Mouse (Mus musculus) heart, embryonic 15.5 days (tissue): ENCODE measurements at regions not wholly inside any gene's neighbourhood (a gene's known extent, or its start where the extent isn't known, plus 50 kb on each side); places are given as distances from the start of the nearest gene placed in this dataset.

Experiments
- ATAC-seq: fragments of 200-750 bp; cut with Nextera tagmentation; replicated peaks from 2 replicates; pipeline ENCODE4 v1.8.0; 2017; ENCODE audit warnings: low read depth, moderate TSS enrichment; ENCODE audit not compliant: insufficient number of reproducible peaks, insufficient read depth, low FRiP score
- H3K27ac ChIP-seq: fragments of 300-500 bp; sonication (generic); 2 replicates; pipeline ENCODE4 v1.5.1; 2015; ENCODE audit warnings: mild to moderate bottlenecking, inconsistent platforms
- H3K27me3 ChIP-seq: fragments of 300-500 bp; sonication (generic); 2 replicates; pipeline ENCODE4 v1.6.1; 2015; ENCODE audit warnings: inconsistent platforms
- H3K36me3 ChIP-seq: fragments of 300-500 bp; sonication (generic); 2 replicates; pipeline ENCODE4 v1.6.1; 2015; ENCODE audit warnings: mild to moderate bottlenecking, inconsistent platforms
- H3K4me1 ChIP-seq: fragments of 300-500 bp; sonication (generic); replicated peaks from 2 replicates; pipeline ENCODE4 v1.6.1; 2015; ENCODE audit warnings: inconsistent platforms
- H3K4me2 ChIP-seq: fragments of 300-500 bp; sonication (generic); 2 replicates; pipeline ENCODE4 v1.6.1; 2015; ENCODE audit warnings: inconsistent platforms, mild to moderate bottlenecking, moderate library complexity
- H3K4me3 ChIP-seq: fragments of 300-500 bp; sonication (generic); 2 replicates; pipeline ENCODE4 v1.5.1; 2015; ENCODE audit warnings: mild to moderate bottlenecking, inconsistent platforms
- H3K9ac ChIP-seq: fragments of 300-500 bp; sonication (generic); 2 replicates; pipeline ENCODE4 v1.6.1; 2015; ENCODE audit warnings: mild to moderate bottlenecking, inconsistent platforms
- H3K9me3 ChIP-seq: fragments of 300-500 bp; sonication (generic); replicated peaks from 2 replicates; pipeline ENCODE4 v1.6.1; 2016; ENCODE audit warnings: inconsistent platforms
- WGBS: fragments of 180-500 bp; shearing (Covaris S2); methylation state at CpG from one replicate; pipeline ENCODE4 v1.1.7; 2015; ENCODE audit warnings: mixed read lengths; 5-methylcytosine and 5-hydroxymethylcytosine counted together

DNA sequence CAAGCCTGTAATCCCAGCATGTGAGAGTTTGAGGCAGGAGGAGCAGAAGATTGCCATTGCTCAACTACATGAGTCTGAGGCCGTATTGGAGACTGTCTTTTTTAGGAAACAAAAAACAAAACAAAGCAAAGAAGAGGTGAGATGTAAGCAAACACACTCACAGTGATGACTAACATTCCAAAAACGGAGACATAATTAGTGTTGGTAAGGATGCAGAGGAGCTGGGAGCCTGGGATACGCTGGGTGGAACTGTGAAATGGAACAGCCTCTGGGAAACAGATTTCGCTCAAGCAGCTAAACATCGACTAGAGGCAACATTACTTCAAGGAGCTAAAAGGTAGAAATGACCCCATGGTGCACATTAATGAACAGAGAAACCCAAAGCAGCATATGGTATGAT is 68.3 kb upstream of the Lrig1 start:
- Histone ChIP-seq H3K4me1 (peaks cover 8% of the 10 kb centered on the region), H3K9me3 (no peaks in the 10 kb centered on the region), H3K27ac (no peak overlapping the region), H3K4me2 (no peak overlapping the region), H3K27me3 (peaks cover 4% of the 10 kb centered on the region; the same call in 1 of the 2 replicates), H3K36me3 (no peaks in the 10 kb centered on the region), H3K9ac (no peak overlapping the region), H3K4me3 (no peak overlapping the region)
- WGBS = 78% methylated on average over 5 of the region's 5 CpGs
- ATAC-seq = no peak

- 82% methylated on average over 6 of the region's 6 CpGs for WGBS
- no peak for ATAC-seq
Measured at GRCm38 (mm10) chr6:94765724-94766123, 65.8 kb upstream of the Lrig1 start.

GRCm38 (mm10) chr6:94761341-94761740 is 61.4 kb upstream of the Lrig1 start:
- 61% methylated on average over 6 of the region's 6 CpGs for WGBS
- H3K36me3 ChIP-seq = no peaks in the 10 kb centered on the region
- H3K4me3 ChIP-seq = no peak overlapping the region
- H3K9me3 ChIP-seq = no peaks in the 10 kb centered on the region
- H3K27me3 ChIP-seq = peaks cover 3% of the 10 kb centered on the region; the same call in 1 of the 2 replicates
- H3K4me1 ChIP-seq = no peaks in the 10 kb centered on the region; the same call in 1 of the 2 replicates
- ATAC-seq = no peak
- no peak overlapping the region for H3K4me2 ChIP-seq
- no peak overlapping the region for H3K27ac ChIP-seq
- H3K9ac ChIP-seq = no peak overlapping the region

More at GRCm38 (mm10) chr6:94765724-94766123, 65.8 kb upstream of the Lrig1 start:
- no peaks in the 10 kb centered on the region for H3K36me3 ChIP-seq
- H3K27ac ChIP-seq = no peak overlapping the region
- H3K4me1 ChIP-seq = no peaks in the 10 kb centered on the region; the same call in 1 of the 2 replicates
- no peak overlapping the region for H3K9ac ChIP-seq
- peaks cover 3% of the 10 kb centered on the region; the same call in 1 of the 2 replicates for H3K27me3 ChIP-seq
- H3K4me2 ChIP-seq = no peak overlapping the region
- no peak overlapping the region for H3K4me3 ChIP-seq
- H3K9me3 ChIP-seq = no peaks in the 10 kb centered on the region

DNA sequence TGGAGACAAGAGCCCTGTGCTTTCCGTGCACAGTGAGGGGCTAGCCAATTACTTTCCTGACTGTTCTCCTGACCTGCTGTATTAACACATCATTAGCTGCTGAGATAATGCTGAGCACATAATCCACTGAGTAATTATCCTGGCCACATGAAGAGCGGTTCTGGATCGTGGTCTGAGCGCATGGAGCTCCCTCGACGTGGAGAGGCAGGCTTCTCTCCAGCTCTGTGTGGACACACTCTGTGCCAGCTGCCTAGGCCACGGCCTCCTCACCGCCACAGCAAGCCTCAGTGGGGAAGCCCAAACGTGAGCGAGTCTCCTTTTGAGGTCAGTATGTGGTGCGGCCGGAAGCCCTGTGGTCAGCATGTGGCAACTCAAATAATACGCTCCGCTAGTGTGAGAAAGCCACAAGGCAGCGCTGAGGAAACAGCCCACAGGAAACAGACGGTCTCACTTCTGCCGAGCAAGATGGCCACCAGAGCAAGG is 60.7 kb upstream of the Lrig1 start:
- H3K4me1 ChIP-seq = no peaks in the 10 kb centered on the region; the same call in 1 of the 2 replicates
- H3K27me3 ChIP-seq = peaks cover 3% of the 10 kb centered on the region; the same call in 1 of the 2 replicates
- H3K27ac ChIP-seq = no peak overlapping the region
- 62% methylated on average over 17 of the region's 17 CpGs for WGBS
- no peak overlapping the region for H3K4me2 ChIP-seq
- no peak for ATAC-seq
- no peak overlapping the region for H3K9ac ChIP-seq
- H3K36me3 ChIP-seq = no peaks in the 10 kb centered on the region
- H3K4me3 ChIP-seq = no peak overlapping the region
- no peaks in the 10 kb centered on the region for H3K9me3 ChIP-seq

- 94% methylated on average over 1 of the region's 1 CpGs for WGBS
- ATAC-seq = no peak
Measured at GRCm38 (mm10) chr6:94759649-94760048, 59.7 kb upstream of the Lrig1 start.

GRCm38 (mm10) chr6:94756006-94756405 is 56.0 kb upstream of the Lrig1 start:
- Histone ChIP-seq H3K36me3 (no peaks in the 10 kb centered on the region), H3K4me2 (no peak overlapping the region), H3K27ac (no peak overlapping the region), H3K27me3 (no peaks in the 10 kb centered on the region; the same call in 1 of the 2 replicates), H3K9me3 (no peaks in the 10 kb centered on the region), H3K4me3 (no peak overlapping the region), H3K9ac (no peak overlapping the region), H3K4me1 (no peaks in the 10 kb centered on the region)
- WGBS = 78% methylated on average over 4 of the region's 4 CpGs
- ATAC-seq = no peak

More at GRCm38 (mm10) chr6:94759649-94760048, 59.7 kb upstream of the Lrig1 start:
- no peak overlapping the region for H3K4me3 ChIP-seq
- H3K4me2 ChIP-seq = no peak overlapping the region
- H3K27ac ChIP-seq = no peak overlapping the region
- no peaks in the 10 kb centered on the region; the same call in 1 of the 2 replicates for H3K4me1 ChIP-seq
- H3K36me3 ChIP-seq = no peaks in the 10 kb centered on the region
- H3K27me3 ChIP-seq = peaks cover 3% of the 10 kb centered on the region; the same call in 1 of the 2 replicates
- no peaks in the 10 kb centered on the region for H3K9me3 ChIP-seq
- H3K9ac ChIP-seq = no peak overlapping the region

- Histone ChIP-seq H3K27ac (no peak overlapping the region), H3K4me2 (no peak overlapping the region), H3K4me3 (no peak overlapping the region), H3K27me3 (no peaks in the 10 kb centered on the region; the same call in 1 of the 2 replicates), H3K9ac (no peak overlapping the region), H3K36me3 (no peaks in the 10 kb centered on the region), H3K9me3 (no peaks in the 10 kb centered on the region), H3K4me1 (no peaks in the 10 kb centered on the region)
- ATAC-seq = no peak
- 68% methylated on average over 13 of the region's 13 CpGs for WGBS
Measured at GRCm38 (mm10) chr6:94755297-94755831, 55.4 kb upstream of the Lrig1 start.

GRCm38 (mm10) chr6:94754522-94754921 is 54.6 kb upstream of the Lrig1 start:
- H3K9ac ChIP-seq = no peak overlapping the region
- no peak overlapping the region for H3K4me2 ChIP-seq
- WGBS = 91% methylated on average over 3 of the region's 3 CpGs
- no peak overlapping the region for H3K27ac ChIP-seq
- ATAC-seq = no peak
- no peaks in the 10 kb centered on the region for H3K36me3 ChIP-seq
- no peaks in the 10 kb centered on the region for H3K9me3 ChIP-seq
- no peaks in the 10 kb centered on the region for H3K4me1 ChIP-seq
- H3K27me3 ChIP-seq = no peaks in the 10 kb centered on the region
- H3K4me3 ChIP-seq = no peak overlapping the region

DNA sequence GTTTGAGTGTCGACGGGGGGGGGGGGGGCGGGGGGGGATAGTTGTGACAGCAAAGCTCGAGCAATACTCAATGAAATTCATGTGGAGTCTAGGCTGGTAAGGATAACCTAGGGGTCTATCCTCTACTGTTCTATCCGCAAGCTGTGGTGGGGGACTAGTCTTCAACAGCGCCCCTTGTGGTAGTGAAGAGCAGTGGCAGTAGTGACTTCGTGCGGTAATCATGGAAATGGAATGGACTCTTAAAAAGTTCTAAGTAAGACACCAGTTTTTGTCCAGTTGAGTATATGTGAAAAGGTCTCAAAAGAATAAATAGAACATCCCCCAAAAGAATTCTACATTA is 51.1 kb upstream of the Lrig1 start:
- WGBS = 25% methylated on average over 8 of the region's 8 CpGs

GRCm38 (mm10) chr6:94750228-94751100 is 50.5 kb upstream of the Lrig1 start:
- H3K27me3 ChIP-seq = no peaks in the 10 kb centered on the region
- WGBS = 40% methylated on average over 13 of the region's 13 CpGs
- H3K4me1 ChIP-seq = no peaks in the 10 kb centered on the region
- H3K36me3 ChIP-seq = no peaks in the 10 kb centered on the region
- no peak overlapping the region for H3K4me3 ChIP-seq
- ATAC-seq = no peak
- no peak overlapping the region for H3K27ac ChIP-seq
- no peaks in the 10 kb centered on the region for H3K9me3 ChIP-seq
- H3K4me2 ChIP-seq = no peak overlapping the region
- no peak overlapping the region for H3K9ac ChIP-seq

More for the DNA sequence above, 51.1 kb upstream of the Lrig1 start:
- no peaks in the 10 kb centered on the region for H3K27me3 ChIP-seq
- no peak overlapping the region for H3K4me2 ChIP-seq
- no peaks in the 10 kb centered on the region for H3K4me1 ChIP-seq
- no peak overlapping the region for H3K4me3 ChIP-seq
- ATAC-seq = no peak
- no peak overlapping the region for H3K9ac ChIP-seq
- no peaks in the 10 kb centered on the region for H3K36me3 ChIP-seq
- no peaks in the 10 kb centered on the region for H3K9me3 ChIP-seq
- H3K27ac ChIP-seq = no peak overlapping the region
